Mouse (Mus musculus): ENCODE results near the gene Pla2g1b. TPM values are rescaled to one million over a fixed set of nuclear protein-coding genes. Genes with fewer than 3 reads are reported as not detected.
"Not testable (repeated sequence)": the region's sequence is repeated elsewhere in the genome, so short reads cannot be mapped to it uniquely, and the experiment has no call there.

Pla2g1b gene
- total RNA-seq, 2 experiments from 2014 or later = not detected

- peak; percentile 96 for ATAC-seq (replicated peaks; ENCODE audit: poor library complexity)
Observed at GRCm38 (mm10) chr5:115483947-115484920, 18.2 kb downstream of the Pla2g1b start, which contains the start of gene Sirt4. TSS of gene Sirt4 (minus strand) at chr5:115484725.

- no peak for ATAC-seq (replicated peaks; ENCODE audit: poor library complexity)
Observed at GRCm38 (mm10) chr5:115484996-115485395, 18.9 kb downstream of the Pla2g1b start.

- ATAC-seq (replicated peaks; ENCODE audit: poor library complexity) = no peak
Observed at GRCm38 (mm10) chr5:115485489-115486205, 19.6 kb downstream of the Pla2g1b start.

GRCm38 (mm10) chr5:115486726-115487125 lies 20.7 kb downstream of the Pla2g1b start:
- no peak for ATAC-seq (replicated peaks; ENCODE audit: poor library complexity)

- ATAC-seq (replicated peaks; ENCODE audit: poor library complexity) = no peak
Observed at GRCm38 (mm10) chr5:115487353-115487752, 21.3 kb downstream of the Pla2g1b start.

- no peak for ATAC-seq (replicated peaks; ENCODE audit: poor library complexity)
Observed at GRCm38 (mm10) chr5:115487942-115488580, 22.0 kb downstream of the Pla2g1b start.

- ATAC-seq (replicated peaks; ENCODE audit: poor library complexity) = no peak
Observed at GRCm38 (mm10) chr5:115488841-115489698, 23.0 kb downstream of the Pla2g1b start.

GRCm38 (mm10) chr5:115489699-115490637 lies 23.9 kb downstream of the Pla2g1b start:
- peak; percentile 74 for ATAC-seq (replicated peaks; ENCODE audit: poor library complexity)

- peak; percentile 15 for ATAC-seq (replicated peaks; ENCODE audit: poor library complexity)
Observed at GRCm38 (mm10) chr5:115490638-115491000, 24.6 kb downstream of the Pla2g1b start.

GRCm38 (mm10) chr5:115491076-115491475 lies 25.0 kb downstream of the Pla2g1b start:
- no peak for ATAC-seq (replicated peaks; ENCODE audit: poor library complexity)

- ATAC-seq (replicated peaks; ENCODE audit: poor library complexity) = 0 out of 2 replicates have a peak, but pooled peaks have one; percentile 2
Observed at GRCm38 (mm10) chr5:115491771-115492322, 25.8 kb downstream of the Pla2g1b start.

GRCm38 (mm10) chr5:115492711-115493335 lies 26.8 kb downstream of the Pla2g1b start:
- no peak for ATAC-seq (replicated peaks; ENCODE audit: poor library complexity)

- no peak for ATAC-seq (replicated peaks; ENCODE audit: poor library complexity)
Observed at GRCm38 (mm10) chr5:115493441-115493840, 27.4 kb downstream of the Pla2g1b start.

- ATAC-seq (replicated peaks; ENCODE audit: poor library complexity) = not testable (repeated sequence)
Observed at GRCm38 (mm10) chr5:115495618-115496017, 29.6 kb downstream of the Pla2g1b start.

GRCm38 (mm10) chr5:115497033-115497432 lies 31.0 kb downstream of the Pla2g1b start:
- no peak for ATAC-seq (replicated peaks; ENCODE audit: poor library complexity)

- no peak for ATAC-seq (replicated peaks; ENCODE audit: poor library complexity)
Observed at GRCm38 (mm10) chr5:115498307-115499240, 32.5 kb downstream of the Pla2g1b start.

GRCm38 (mm10) chr5:115500383-115500935 lies 34.4 kb downstream of the Pla2g1b start:
- ATAC-seq (replicated peaks; ENCODE audit: poor library complexity) = peak; percentile 91

All from megakaryocyte progenitor cell, adult 5-6 weeks (primary cell).